Mouse (Mus musculus) ES-E14 (cell line): ENCODE data around the gene Cisd1. TPM values are rescaled to one million over a fixed set of nuclear protein-coding genes. Genes with fewer than 3 reads are reported as not detected.

ENCODE experiments used
- DNase-seq: peaks from one replicate; pipeline ENCODE4 v3.0.0-alpha.2; 2013; ENCODE audit warnings: low read depth, low spot score
- H3K27ac ChIP-seq: 2 replicates; pipeline ENCODE4 v1.5.1; 2012; ENCODE audit warnings: low read depth, mild to moderate bottlenecking, low read length, moderate library complexity, mixed read lengths; ENCODE audit not compliant: poor library complexity, insufficient read depth, severe bottlenecking
- H3K36me3 ChIP-seq: 2 replicates; pipeline ENCODE4 v1.6.1; 2012; ENCODE audit warnings: mild to moderate bottlenecking, low read length, moderate library complexity, mixed read lengths; ENCODE audit not compliant: control insufficient read depth, poor library complexity, insufficient read depth, severe bottlenecking
- H3K4me1 ChIP-seq, 2 experiments: fragments of 150-350 bp in 1 of 2; sonication (generic) in 1 of 2; 2 replicates each; pipeline ENCODE4 v1.6.1; 2012; ENCODE audit warnings: low read length in 2 of 2, mild to moderate bottlenecking in 1 of 2, mixed read lengths in 1 of 2; ENCODE audit not compliant: control insufficient read depth in 2 of 2, insufficient read depth in 2 of 2, poor library complexity in 1 of 2
- H3K4me3 ChIP-seq, 2 experiments: fragments of 150-350 bp in 1 of 2; sonication (generic) in 1 of 2; 2 replicates each; pipeline ENCODE4 v1.5.1; 2012; ENCODE audit warnings: low read length in 2 of 2, low read depth in 1 of 2, mild to moderate bottlenecking in 1 of 2, mixed read lengths in 1 of 2; ENCODE audit not compliant: insufficient read depth in 1 of 2, poor library complexity in 1 of 2, severe bottlenecking in 1 of 2
- H3K9ac ChIP-seq: 2 replicates; pipeline ENCODE4 v1.6.1; 2012; ENCODE audit warnings: low read depth, mild to moderate bottlenecking, low read length, mixed read lengths; ENCODE audit not compliant: poor library complexity, insufficient read depth, severe bottlenecking
- H3K9me3 ChIP-seq: fragments of 150-350 bp; sonication (generic); 2 replicates; pipeline ENCODE4 v1.6.1; 2012; ENCODE audit warnings: low read depth, mild to moderate bottlenecking, low read length; ENCODE audit not compliant: control insufficient read depth, insufficient read depth
- CHD2 ChIP-seq: IDR thresholded peaks from 2 replicates; pipeline ENCODE4 v1.6.1; 2014; ENCODE audit warnings: mild to moderate bottlenecking, low read depth, low read length, inconsistent platforms
- HCFC1 ChIP-seq: IDR thresholded peaks from 2 replicates; pipeline ENCODE4 v1.6.1; 2012; ENCODE audit warnings: low read length, inconsistent platforms, borderline replicate concordance; ENCODE audit not compliant: insufficient read depth
- MAFK ChIP-seq: IDR thresholded peaks from 2 replicates; pipeline ENCODE4 v1.6.1; 2014; ENCODE audit warnings: mild to moderate bottlenecking, low read depth, low read length, inconsistent platforms; ENCODE audit not compliant: insufficient read depth
- ZC3H11A ChIP-seq: IDR thresholded peaks from 2 replicates; pipeline ENCODE4 v1.6.1; 2012; ENCODE audit warnings: low read depth, mild to moderate bottlenecking, inconsistent platforms, low read length, borderline replicate concordance
- ZNF384 ChIP-seq: IDR thresholded peaks from 2 replicates; pipeline ENCODE4 v1.6.1; 2012; ENCODE audit warnings: low read depth, low read length, inconsistent platforms
- in situ Hi-C, 2 experiments: fragments of 600-800 bp; cut with MboI; formaldehyde crosslinking; loops; one replicate each; pipeline ENCODE4 v1.15.1; 2025; ENCODE audit warnings: low sequenced_read_pairs in 2 of 2, inconsistent platforms in 1 of 2; ENCODE audit not compliant: unreplicated experiment in 2 of 2
- total RNA-seq: library from RNA; depleted of rRNA; stranded (reverse); fragments of 300-350 nt; gene quantifications from 2 replicates; pipeline ENCODE4 v1.2.3, GENCODE M21; 2012

The Cisd1 gene
- total RNA-seq, 1 experiment: 158 TPM

DNA sequence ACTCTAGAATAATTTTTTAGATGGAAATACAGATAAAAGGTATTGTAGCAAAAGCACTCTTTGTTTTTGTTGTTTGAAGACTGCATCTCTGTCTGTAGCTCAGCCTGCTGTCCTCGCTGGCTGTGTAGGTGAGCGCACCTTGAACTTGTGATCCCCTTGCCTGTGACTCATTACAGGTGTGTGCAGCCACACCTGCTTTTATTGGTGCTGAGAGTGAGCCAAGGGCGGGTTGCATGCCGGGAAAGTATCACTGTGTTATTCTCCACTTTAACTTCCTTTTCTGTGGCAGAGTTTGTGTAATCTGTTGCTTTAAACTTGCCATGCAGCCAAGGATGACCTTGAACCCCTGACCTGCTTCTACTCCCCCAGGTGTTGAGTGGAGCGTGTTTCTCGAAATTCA, 31.3 kb upstream of the Cisd1 start:
- Histone ChIP-seq H3K36me3 (peaks cover 34% of the 10 kb centered on the region), H3K4me1 (peaks cover 0 to 3% of the 10 kb centered on the region in 2 experiments; a peak in 1 of 4 replicates), H3K4me3 (no peak overlapping the region), H3K9ac (no peak overlapping the region), H3K9me3 (no peaks in the 10 kb centered on the region), H3K27ac (no peak overlapping the region)
- no peak for TF ChIP-seq ZC3H11A
- no peak for TF ChIP-seq HCFC1
- no peak for TF ChIP-seq CHD2
- no peak for TF ChIP-seq MAFK
- no peak for TF ChIP-seq ZNF384
- in situ Hi-C loops: no loop called here
- no peak for DNase-seq

DNA sequence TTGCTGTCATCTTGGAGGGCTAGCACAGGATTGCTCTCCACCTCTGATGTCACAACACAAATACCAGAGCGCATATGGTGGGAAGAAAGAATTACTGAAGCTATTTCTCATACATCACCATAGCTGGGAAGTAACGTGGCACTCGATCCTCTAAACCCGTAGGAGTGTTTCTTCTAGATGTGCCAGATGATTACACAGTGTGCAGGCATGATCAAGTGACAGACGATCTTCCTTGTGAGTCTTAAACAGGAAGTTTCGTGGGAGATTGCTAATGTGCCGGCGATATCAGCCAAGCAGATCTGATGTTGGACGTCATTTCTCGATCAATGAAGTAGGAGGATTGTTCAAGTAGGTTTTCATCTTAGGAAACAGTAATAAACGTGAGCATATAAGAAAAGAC, 29.0 kb upstream of the Cisd1 start:
- TF ChIP-seq CHD2: no peak
- no peak for TF ChIP-seq ZC3H11A
- TF ChIP-seq MAFK: no peak
- TF ChIP-seq ZNF384: no peak
- no peak for TF ChIP-seq HCFC1
- no peak overlapping the region for H3K4me3 ChIP-seq
- peaks cover 0 to 3% of the 10 kb centered on the region in 2 experiments; a peak in 1 of 4 replicates for H3K4me1 ChIP-seq
- no peaks in the 10 kb centered on the region for H3K9me3 ChIP-seq
- no peak overlapping the region for H3K27ac ChIP-seq
- in situ Hi-C loops: no loop called here
- H3K36me3 ChIP-seq: peaks cover 25% of the 10 kb centered on the region
- no peak for DNase-seq
- H3K9ac ChIP-seq: no peak overlapping the region

DNA sequence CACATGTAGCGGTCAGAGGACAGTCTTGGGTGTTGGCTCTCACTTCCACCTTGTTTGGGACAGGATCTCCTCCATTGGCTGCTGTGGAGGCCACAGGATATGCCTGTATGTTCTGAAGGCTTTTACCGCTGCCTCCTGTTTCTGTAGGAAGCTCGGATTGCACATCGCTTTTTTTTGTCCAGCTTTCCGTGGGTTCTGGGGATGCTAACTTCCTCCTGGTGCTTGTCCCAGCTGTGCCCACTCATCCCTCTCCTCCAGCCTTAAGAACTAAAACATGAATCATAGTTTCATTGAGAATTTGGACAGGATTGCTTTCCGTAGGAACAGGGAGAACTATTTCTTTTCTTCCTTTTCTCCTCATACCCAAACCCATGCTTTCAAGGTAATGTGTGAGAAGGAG, 27.1 kb upstream of the Cisd1 start:
- H3K4me1 ChIP-seq: peaks cover 0 to 5% of the 10 kb centered on the region in 2 experiments; a peak in 1 of 4 replicates
- H3K9me3 ChIP-seq: no peaks in the 10 kb centered on the region
- no peak overlapping the region for H3K4me3 ChIP-seq
- no peak overlapping the region for H3K27ac ChIP-seq
- H3K36me3 ChIP-seq: peaks cover 27% of the 10 kb centered on the region
- H3K9ac ChIP-seq: no peak overlapping the region
- in situ Hi-C loops: no loop called here
- TF ChIP-seq CHD2 (no peak), ZC3H11A (no peak)
- DNase-seq: no peak

DNA sequence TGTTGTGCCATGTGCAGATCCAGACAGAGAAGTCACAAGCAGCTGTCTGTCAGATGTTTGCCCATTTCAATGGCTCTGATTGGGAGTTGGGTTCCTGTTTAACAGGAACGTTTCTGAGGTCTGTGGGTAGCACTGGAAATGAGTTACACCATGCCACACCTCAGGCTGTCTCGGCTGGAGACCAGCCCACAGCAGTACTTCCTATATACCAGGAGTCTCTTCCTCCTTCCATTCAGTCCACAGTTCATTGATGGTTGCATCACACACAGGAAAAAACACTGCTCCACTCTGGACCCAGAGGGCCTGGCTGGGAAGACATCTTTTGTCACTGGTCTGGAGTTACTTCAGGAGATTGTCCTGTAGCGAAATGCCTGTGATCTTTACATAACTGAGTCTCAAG, 24.7 kb upstream of the Cisd1 start:
- DNase-seq: no peak
- Histone ChIP-seq H3K4me1 (peaks cover 0 to 7% of the 10 kb centered on the region in 2 experiments; a peak in 2 of 4 replicates), H3K9me3 (no peaks in the 10 kb centered on the region), H3K9ac (no peak overlapping the region), H3K27ac (no peak overlapping the region), H3K36me3 (peaks cover 26% of the 10 kb centered on the region; the same call in 1 of the 2 replicates), H3K4me3 (no peak overlapping the region)
- in situ Hi-C loops: no loop called here
- TF ChIP-seq ZNF384 (no peak), MAFK (no peak)

DNA sequence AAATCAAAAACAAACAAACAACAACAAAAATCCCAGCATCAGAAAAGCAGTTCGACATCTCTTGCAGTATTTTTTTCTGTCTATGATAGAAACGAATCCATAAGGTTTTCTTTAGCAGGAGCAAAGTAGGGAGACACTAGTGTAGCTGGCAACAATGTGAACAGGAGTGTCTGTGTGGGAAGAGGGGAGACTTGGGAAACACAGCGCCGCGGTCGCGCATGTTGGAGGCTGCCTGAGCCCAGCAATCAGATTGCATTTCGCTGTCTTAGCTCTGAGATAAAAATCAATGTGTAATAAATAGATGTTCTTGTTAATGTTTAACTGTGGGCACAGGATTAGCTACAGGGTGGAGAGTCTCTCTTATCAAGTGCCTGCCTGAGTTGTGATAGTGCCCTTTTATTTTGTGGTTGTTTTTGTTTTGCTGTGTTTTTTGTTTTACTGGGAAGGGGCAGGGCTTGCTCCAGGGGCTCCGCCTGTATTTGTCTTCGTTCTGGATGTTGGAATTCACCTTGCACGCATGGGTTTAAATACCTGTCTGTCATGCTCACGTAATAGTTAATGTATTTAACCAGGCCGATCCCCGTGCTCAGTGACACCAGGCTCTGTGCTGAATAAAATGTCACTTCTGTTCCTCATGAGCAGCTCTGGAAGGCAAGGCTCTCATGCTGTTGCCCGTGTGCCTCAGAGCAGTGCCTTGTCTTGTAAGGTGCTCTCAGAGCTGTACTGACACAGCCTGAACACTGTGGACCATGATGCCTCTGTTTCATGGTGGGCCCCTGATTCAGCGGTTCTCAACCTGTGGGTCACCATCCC, 23.6 kb upstream of the Cisd1 start:
- H3K36me3 ChIP-seq: peaks cover 24% of the 10 kb centered on the region; the same call in 1 of the 2 replicates
- H3K4me1 ChIP-seq: peaks cover 0 to 11% of the 10 kb centered on the region in 2 experiments; a peak in 2 of 4 replicates
- no peak for TF ChIP-seq MAFK
- TF ChIP-seq ZC3H11A: no peak
- no peak for TF ChIP-seq CHD2
- no peak for TF ChIP-seq HCFC1
- no peak for TF ChIP-seq ZNF384
- H3K27ac ChIP-seq: no peak overlapping the region
- DNase-seq: no peak
- H3K4me3 ChIP-seq: no peak overlapping the region
- no peak overlapping the region for H3K9ac ChIP-seq
- no peaks in the 10 kb centered on the region for H3K9me3 ChIP-seq
- in situ Hi-C loops: no loop called here
